Mouse (Mus musculus) frontal cortex, postnatal 10 days (tissue): ENCODE data around the gene Parp3.

Experiments used
- DNase-seq, 2 experiments: peaks; one replicate each; pipeline ENCODE4 v3.0.0; 2022; ENCODE audit warnings: low spot score in 2 of 2, mixed read lengths in 1 of 2

Parp3 gene

DNA sequence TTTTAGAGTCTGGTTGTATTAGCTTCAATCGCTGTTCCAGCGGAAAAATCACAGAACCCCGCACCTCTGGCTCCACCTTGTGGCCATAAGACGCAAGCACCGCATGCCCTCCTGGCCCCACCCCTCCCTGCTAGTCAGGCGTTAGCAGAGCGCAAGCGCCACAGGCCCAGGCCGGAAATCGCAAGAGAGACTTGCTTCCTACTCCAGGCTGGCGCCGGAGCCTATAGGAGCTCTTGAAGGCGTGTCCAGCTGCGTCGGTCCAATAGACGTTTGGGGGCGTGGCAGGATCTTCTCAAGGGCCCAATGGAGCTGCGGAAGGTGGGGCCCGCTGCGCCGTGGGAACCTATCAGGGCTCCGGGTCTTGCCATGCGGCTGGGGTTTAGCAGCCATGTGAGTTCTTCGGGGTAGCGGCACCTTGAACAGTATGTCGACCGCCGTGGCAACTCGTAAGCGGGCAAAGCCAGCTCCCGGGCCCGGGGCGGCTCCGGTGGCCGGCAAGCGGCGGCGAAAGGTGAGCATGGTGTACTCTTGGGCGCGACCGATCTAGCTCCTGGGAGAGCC is at the start of gene Parp3:
TSS of gene Parp3 (minus strand) at position 26 of the 561 bp plus-strand sequence.
- DNase-seq = peak; percentile 99 to 100

DNA sequence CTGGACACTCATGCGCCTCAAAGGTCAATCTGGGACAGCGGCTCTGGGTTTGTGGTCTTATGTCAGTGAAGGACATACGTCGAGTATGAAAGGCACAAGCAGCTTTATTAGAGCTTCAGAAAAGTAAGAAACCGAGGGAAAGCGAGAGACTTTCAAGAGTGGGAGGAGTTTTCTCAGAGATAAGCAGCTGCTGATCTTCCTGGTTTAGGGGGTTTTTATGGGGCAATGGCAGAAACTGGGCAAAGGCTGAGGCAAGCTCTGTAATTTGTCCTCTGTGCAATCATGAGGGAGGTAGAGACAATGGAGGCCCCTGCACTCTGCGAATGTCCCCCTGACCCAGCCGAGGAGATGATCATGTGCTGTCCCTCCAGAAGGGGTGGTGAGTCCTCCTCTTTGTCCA is 43.2 kb upstream of the Parp3 start:
- DNase-seq = no peak

DNA sequence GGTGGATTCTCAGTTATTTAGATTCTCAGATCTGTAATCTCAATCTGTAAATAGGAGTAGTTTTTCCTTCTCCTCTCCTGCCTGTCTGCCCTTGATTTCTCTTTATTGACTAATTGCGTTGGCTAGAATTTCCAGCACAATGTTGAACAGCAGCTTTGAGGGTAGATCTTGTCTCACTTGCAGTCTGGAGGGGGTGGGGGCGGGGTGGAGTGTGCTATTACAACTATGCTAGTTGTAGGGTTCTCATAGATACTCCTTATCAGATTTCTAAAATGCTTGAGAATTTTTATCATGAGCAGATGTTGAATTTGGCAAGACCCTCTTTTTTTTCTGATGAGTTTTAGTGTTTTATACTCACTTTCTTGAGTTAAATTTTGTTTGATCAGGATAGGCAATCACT is 42.7 kb upstream of the Parp3 start:
- no peak for DNase-seq

DNA sequence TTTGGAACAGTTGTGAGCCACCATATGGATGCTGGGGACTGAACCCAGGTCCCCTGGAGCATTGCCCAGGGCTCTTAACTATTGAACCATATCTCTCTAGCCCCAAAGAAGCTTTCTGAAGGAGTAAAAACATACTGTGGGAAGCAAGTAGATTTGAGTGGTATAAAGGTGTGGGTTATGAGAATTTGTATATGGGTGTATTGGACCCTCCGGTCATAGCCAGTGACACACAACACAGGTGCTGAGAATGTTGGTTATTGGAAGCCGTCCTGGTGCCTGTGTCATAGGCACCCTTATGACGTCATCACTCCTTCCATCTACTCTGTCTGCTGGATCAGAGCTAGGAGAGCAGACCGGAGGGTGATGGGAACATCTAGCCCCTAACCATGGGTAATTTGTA is 37.5 kb upstream of the Parp3 start, which contains the start of gene Iqcf5:
TSS of gene Iqcf5 (plus strand) at position 301 of the 400 bp plus-strand sequence.
- no peak for DNase-seq

DNA sequence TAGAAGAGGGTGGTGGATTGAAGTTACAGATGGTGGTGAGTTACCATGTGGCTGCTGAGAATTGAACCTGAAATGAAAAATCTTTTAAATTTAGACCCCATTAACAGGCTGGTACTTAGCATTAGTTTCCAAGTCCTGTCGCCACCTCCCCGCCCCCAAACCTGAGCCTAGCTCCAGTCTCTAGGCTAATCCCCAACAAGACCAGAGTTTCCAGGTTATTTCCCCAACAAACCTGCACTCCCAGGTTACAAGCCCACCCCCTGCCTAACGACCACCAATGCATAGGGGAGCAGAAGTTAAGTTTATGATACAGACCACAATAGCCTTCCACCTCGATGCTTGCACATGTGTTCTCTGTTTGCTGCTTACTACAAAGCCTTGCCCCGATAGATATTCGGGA is 36.8 kb upstream of the Parp3 start:
- no peak for DNase-seq

DNA sequence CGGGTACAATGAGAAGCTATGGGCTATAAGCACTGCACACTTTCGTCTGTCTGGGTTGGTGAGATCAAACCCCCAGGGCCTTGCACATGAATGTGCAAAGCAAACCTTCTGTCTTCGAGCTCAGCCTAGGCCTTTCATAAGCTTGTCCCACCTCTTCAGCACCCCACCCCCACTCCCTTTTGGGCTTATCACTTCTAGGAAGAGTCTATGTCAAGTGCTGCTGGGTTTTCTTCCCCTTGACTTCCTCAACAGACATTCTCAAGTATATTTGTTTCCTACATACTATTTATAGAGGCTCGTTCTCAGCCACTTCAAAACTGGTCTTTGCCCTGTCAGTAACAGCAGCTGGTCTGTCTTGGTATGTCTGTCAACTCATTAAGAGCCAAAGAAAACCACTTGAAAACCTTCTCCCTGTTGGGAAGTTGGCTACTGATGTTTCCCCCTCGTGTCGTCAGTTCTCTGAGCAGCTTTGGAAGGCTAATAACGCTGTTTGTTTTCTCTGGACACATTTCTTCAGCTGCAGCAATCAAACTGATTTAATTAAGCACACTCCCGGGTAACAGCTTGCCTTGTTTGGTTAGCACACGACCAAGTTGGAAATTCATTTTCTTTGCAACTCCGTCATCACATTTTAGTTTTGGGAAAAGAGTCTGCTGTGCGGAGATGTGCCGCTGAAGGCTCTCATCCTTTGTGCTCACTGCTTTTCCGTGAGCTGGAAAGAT is 36.1 kb upstream of the Parp3 start:
- no peak for DNase-seq

DNA sequence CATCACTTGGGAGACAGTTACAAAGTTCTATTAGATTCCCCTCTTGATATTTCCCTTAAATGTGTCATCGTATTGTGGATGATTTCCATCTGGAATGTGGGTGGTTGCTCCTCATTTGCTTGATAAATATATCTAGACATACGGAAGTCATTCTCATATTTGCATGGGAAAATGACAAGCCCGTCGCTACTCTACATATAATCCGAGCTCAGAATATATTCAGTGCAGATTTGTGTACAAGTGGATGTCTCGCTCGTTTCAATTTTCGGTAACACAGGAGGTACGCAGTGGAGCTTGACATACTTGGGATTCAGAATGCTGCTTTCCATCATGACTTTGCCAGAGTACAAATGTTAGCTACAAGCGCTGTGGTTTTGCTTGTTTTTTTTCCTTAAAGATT is 32.6 kb upstream of the Parp3 start:
- no peak for DNase-seq

DNA sequence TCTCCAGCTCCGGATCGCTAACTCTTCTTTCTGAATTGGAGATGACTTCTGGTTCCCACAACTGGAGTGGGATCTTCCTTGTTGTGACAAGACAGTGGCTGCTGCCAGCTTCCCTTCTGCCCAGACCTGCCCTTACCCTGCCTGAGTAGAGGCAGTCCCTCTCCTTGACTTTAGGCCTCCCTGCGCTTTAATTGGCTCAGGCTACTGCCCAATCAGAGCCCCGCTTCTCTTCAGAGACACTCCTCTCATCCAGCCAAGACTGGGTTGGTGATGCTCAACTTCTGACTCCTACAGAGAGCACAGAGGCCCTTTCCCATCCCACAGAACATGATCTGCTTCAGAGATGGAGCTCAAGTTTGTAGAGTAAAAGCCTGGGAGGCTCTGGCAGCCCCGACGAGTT is 27.5 kb upstream of the Parp3 start:
- no peak for DNase-seq

DNA sequence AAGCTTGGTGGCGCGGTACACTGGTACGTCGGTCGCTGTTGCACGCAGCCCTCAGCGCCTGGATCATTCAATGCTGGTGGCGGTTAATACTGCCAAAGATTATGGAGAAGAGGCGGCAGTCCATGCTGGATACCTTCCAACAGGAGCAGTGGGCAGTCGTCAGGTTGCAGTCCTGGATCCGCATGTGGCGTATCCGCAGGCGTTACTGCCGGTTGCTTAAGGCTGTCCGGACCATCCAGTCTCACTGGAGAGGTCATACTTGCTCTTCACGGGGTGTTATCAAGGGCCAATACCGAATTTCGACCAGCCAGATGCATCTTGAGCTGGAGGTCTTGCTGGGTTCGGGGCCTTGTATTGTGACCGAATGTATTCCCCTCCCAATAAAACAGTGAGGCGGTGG is 25.1 kb upstream of the Parp3 start:
- no peak for DNase-seq

DNA sequence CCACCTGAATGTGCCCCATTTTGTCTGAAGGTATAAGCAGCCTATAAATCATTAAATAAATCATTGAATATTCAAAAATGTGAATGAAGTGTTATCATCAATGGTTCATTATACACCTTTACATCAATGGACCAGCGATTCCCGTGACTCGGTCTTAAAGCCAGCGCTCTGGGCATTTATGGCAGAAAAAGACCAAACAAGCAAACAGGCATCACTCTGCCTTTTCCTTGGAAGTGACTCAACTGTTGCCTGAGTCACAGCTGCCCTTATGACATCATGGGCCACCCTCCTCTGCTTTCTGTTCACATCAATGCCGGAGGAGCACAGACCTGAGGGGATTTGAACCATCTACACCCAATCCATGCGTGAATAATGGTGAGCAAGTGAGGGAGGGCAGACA is 22.9 kb upstream of the Parp3 start, which contains the start of gene Iqcf1:
TSS of gene Iqcf1 (plus strand) at position 301 of the 400 bp plus-strand sequence.
- no peak for DNase-seq

DNA sequence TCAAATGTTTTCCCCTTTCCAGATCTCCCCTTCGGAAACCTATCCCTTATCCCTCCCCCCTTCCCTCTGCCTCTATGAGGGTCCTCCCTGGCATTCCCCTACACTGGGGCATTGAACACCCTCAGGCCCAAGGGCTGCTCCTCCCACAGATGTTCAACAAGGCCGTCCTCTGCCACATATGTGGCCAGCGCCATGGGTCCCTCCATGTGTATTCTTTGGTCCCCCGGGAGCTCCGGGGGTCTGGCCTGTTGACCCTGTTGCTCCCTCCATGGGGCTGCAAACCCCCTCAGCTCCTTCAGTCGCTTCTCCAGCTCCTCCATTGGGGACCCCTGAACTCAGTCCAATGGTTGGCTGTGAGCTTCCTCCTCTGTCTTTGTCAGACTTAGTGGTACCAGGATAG is 10.9 kb upstream of the Parp3 start:
- peak; percentile 1 to 3 for DNase-seq

DNA sequence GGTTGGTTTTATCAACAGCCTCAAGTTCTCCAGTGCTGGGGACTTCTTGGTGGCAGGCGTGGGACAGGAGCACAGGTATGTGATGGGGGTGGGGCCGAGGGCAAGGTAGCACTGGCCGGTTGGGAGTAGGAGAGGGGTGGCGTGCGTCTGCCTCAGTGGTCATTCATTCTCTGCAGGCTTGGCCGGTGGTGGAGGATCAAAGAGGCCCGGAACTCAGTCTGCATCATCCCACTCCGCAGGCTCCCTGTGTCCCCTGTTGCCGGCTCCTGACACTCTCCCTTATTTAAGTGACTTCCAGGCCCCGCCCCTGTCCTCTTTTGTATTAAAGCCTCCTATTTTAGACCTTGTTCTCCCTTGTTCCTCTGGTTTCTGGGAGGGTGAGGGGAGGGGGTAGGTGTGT is 8.3 kb upstream of the Parp3 start:
- DNase-seq = peak; percentile 3 to 5

DNA sequence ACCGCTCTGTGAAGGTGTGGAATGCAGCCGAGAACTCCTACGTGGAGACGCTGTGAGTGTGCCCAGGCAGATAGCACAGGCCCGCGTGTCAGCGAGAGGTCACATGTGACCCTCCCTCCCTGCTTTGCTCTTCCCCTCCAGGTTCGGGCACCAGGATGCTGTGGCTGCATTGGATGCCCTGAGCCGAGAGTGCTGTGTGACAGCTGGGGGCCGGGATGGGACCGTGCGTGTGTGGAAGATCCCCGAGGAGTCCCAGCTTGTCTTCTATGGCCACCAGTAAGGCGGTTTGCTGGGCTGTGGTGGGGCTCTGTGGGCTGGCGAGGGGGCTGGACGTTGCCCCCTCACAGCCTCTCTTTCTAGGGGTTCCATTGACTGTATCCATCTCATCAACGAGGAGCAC is 6.9 kb upstream of the Parp3 start:
- peak in 1 of 2 experiments; percentile 2 for DNase-seq

DNA sequence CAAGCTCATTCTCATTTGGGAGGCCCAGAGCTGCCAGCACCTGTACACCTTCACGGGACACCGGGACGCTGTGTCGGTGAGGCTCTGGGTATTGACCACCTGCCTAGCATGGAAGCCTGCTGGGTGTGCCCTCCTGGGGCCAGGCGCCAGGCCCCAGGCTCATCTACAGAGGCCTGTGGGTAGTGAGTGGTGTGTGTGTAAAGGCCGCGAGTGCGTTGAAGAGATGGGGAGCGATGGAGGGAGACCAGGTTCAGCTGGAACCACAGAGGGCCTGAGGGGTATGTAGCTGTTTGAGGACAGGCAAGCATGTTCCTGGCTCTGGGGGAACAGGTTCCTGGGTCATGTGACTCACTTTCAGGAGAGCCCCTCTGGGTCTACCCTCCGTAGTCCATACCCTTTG is 6.4 kb upstream of the Parp3 start:
- DNase-seq = peak in 1 of 2 experiments; percentile 3

DNA sequence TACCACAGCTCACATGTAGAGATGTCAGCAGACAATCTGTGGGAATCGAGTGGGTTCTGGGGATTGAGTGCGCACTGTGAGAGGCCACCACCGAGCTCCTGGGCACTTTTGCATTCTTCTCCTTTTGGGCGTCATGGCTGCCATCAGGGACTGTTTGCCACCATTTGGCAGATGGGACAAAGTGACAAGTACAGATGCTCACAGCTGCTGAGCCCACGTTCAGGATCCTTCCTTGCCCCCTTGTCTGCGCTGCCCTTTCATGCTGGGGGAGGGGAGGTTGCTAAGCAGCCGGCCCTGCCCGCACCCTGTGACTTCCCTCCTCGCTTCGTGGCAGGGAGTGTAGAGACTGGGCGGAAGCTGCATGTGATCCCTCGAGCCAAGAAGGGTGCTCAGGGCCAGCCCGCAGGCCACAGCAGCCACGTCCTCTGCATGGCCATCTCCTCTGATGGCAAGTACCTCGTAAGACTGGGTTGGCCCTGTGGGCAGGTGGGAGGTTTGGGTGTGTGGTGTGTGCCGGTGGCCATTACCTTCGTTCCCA is 5.9 kb upstream of the Parp3 start:
- peak; percentile 5 to 11 for DNase-seq

DNA sequence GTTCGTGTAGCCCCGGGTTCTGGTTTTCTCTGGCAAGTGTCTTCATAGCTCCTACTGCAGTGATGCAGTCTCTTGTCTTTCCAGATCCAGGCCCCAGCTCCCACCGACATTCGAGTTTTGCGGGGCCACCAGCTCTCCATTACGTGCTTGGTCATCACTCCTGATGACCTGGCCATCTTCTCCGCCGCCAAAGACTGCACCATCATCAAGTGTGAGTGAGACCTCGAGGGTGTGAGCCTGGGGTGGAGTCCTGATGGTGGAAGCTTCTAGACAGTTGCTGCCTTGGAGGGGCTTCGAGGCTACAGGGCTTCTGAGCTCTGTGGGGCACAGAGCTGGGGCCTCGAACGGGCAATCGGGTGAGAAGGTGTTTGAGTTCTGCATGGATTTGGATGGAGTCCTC is 4.9 kb upstream of the Parp3 start:
- peak; percentile 4 for DNase-seq

DNA sequence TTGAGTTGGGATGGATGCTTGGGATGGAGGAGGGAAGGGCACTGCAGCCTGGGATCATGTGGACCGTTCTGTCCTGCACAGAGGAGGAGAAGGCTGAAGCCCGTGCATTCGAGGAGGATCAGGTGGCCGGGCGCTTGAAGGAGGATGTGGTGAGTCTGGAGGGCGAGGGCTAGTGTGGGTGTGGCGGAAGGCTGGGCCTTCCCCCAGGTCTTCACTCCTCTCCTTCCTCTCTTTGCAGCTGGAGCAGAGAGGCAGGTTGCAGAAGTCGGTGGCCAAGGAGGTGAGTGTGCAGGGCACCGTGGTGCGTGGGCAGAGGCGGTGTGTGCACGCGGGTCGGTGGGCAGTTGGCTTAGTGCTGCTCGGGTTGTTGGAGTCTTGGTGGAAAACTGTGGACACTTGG is 4.3 kb upstream of the Parp3 start:
- peak in 1 of 2 experiments; percentile 5 for DNase-seq

DNA sequence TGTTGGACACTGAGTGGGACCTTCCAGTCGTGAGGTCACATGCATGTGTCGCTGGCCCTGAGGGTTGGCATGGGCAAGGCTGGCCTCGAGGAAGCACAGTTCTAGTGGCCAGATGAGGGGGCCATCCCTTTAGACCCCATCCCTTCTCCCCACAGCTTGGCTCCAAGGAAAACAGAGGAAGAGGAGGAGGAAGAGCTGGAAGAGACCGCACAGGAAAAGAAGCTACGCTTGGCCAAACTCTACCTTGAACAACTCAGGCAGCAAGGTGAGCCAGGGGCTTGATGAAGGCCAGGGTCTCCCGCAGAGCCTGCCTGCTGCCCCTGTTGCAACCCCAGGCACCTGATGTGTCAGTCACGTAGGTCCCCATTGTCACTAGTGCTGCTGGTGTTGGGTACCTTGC is 3.8 kb upstream of the Parp3 start:
- DNase-seq = peak in 1 of 2 experiments; percentile 4

DNA sequence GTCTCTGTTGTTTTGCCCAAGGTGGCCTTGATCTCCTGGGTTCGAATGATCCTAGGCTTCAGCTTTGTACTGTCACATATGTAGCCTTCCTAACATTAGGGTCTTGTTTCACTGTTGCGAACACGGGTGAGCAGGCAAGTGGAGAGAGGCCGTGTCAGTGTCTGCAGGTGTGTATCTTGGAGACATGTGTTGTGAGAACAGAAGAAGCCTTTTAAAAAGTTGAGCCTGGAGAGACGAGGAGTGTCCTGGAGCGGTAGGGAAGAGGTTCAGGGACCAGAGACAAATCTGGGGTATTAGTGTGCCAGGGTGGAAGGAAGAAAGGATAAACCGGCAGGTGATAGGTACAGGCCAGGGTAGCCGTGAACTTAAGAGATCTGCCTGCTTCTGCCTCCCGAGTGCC is 1.4 kb upstream of the Parp3 start:
- DNase-seq = peak; percentile 3 to 5

DNA sequence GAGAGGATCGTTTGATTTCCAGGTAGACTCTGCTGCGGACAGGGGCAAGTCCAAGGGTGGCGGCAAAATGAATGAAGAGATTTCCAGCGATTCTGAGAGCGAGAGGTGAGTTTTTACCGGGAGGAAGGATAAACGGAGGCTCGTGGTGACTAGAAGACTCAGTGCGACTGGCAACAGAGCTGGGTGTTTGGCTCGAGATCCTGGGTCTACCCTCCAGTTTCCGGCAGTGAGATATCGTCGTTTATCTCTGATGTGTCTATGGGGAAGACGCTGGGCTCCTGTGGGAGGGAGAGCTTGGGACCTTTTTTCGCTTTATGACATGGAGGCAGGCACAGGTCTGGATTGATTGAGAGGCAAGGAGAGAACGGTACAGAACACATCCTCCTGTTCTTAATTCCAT is 900 bp upstream of the Parp3 start:
- DNase-seq = no peak

DNA sequence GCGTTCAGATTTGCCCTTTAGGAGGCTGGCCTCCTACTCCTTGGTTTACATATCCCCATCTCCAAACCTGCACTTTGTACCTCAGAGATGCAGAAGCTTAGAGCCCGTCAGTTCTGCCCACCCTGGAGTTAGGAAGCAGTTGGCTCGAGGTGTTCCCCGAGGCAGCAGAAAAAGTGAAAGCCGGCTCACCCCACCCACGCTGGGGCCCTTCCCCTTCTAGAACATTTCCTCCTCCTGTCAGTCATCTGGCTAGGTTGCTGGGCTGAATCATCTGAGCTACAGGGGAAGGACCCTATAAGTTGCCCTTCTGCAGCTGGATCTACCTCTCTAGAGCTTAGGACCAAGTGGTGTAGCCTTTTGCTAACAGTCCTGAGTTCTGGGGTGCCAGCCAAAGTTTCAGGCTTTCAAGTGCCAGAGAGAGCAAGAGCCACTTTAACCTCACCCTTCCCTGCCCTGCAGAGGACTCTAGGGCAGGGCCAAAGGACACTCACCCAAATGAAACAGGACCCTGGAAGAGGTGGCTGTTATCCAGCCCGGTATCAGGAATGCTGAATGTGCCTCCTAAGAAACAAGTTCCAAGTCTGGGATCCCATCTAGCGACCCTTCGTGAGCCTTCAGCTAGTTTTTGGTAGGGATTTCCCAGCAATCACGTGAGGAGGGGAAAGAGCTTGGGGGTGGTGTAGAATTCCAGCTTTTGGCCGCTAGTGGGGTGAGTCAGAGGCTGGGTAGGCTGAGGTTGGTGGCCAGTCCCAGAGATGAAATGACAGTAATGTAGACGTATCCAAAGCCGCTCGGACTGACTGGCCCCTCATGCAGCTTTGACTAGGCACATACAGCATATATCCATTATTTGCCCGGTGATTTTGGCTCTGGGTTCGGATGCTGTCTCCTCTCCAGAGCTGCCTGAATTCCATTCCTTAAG is 486 bp downstream of the Parp3 start:
- peak; percentile 25 to 34 for DNase-seq

DNA sequence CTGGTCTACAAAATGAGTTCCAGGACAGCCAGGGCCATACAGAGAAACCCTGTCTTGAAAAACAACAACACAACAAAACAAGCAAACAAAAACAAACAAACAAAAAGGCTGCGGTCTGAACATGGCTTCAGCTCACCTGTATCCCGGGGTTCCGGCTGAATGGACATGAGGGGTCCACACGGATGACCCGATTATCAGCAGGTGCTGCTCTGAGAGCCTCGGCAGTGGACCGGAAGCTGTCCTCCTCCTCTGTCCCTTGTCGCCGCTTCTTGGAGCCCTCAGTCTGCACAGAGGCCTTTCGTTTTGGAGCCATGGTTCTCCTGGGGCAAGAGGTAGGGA is 1.1 kb downstream of the Parp3 start, which contains the start of gene Rrp9:
TSS of gene Rrp9 (plus strand) at position 301 of the 339 bp plus-strand sequence.
- DNase-seq = peak; percentile 7 to 13
